Mouse (Mus musculus): ENCODE measurements around the gene Sap30bp. TPM values are rescaled to one million over a fixed set of nuclear protein-coding genes. Genes with fewer than 3 reads are reported as not detected.
A peak's percentile ranks its signal among the peaks of the same experiment; 100 is the strongest.

Sap30bp gene
- total RNA-seq, 1 experiment from 2014 or later: 170 TPM

- ATAC-seq (replicated peaks; ENCODE audit: low read depth, poor library complexity, severe bottlenecking): peak; percentile 84
Measured at GRCm38 (mm10) chr11:116012262-116012947, 79.3 kb downstream of the Sap30bp start, which contains the start of gene Galk1. Galk1 (minus strand) TSS chr11:116012719.

GRCm38 (mm10) chr11:116014821-116015220 lies 81.7 kb downstream of the Sap30bp start:
- ATAC-seq (replicated peaks; ENCODE audit: low read depth, poor library complexity, severe bottlenecking): no peak

Other genes with a start within 250 kb of the Sap30bp start
- 34.7 and 53.5 TPM in 2 replicates for gene Grb2, start 224.7 kb upstream of the Sap30bp start, total RNA-seq (2017)
- gene Tmem94, start 167.8 kb upstream of the Sap30bp start, total RNA-seq (2017): 18.3 and 23.2 TPM in 2 replicates
- 2.8 and 5.8 TPM in 2 replicates for gene Caskin2, start 119.6 kb upstream of the Sap30bp start, total RNA-seq (2017)
- 12.2 and 22.2 TPM in 2 replicates for gene Tsen54, start 118.6 kb upstream of the Sap30bp start, total RNA-seq (2017)
- gene Llgl2, start 109.2 kb upstream of the Sap30bp start, total RNA-seq (2017): 3.8 and 6.2 TPM in 2 replicates
- 3.3 and 3.7 TPM in 2 replicates for gene Myo15b, start 74.9 kb upstream of the Sap30bp start, total RNA-seq (2017)
- gene Smim5, start 33.3 kb upstream of the Sap30bp start, total RNA-seq (2017): 31.2 and 35.4 TPM in 2 replicates
- gene Smim6, start 21.3 kb upstream of the Sap30bp start, total RNA-seq (2017): 0.34 and 2.0 TPM in 2 replicates
- 23.6 and 25.3 TPM in 2 replicates for gene Recql5, start 195 bp downstream of the Sap30bp start, total RNA-seq (2017)
- gene Itgb4, start 41.4 kb downstream of the Sap30bp start, total RNA-seq (2017): 0.29 and 5.1 TPM in 2 replicates
- gene Galk1, start 79.4 kb downstream of the Sap30bp start, total RNA-seq (2017): 34.6 and 43.6 TPM in 2 replicates
- 867 and 869 TPM in 2 replicates for gene H3f3b, start 94.7 kb downstream of the Sap30bp start, total RNA-seq (2017)
- gene Unk, start 97.0 kb downstream of the Sap30bp start, total RNA-seq (2017): 15.8 and 28.5 TPM in 2 replicates
- 29.7 and 29.9 TPM in 2 replicates for gene Unc13d, start 144.7 kb downstream of the Sap30bp start, total RNA-seq (2017)
- 26.2 and 32.7 TPM in 2 replicates for gene Wbp2, start 153.7 kb downstream of the Sap30bp start, total RNA-seq (2017)
- gene Trim47, start 193.9 kb downstream of the Sap30bp start, total RNA-seq (2017): 5.8 and 11.3 TPM in 2 replicates
- 9.9 and 12.5 TPM in 2 replicates for gene Trim65, start 197.8 kb downstream of the Sap30bp start, total RNA-seq (2017)
- gene Mrpl38, start 205.6 kb downstream of the Sap30bp start, total RNA-seq (2017): 38.7 and 40.5 TPM in 2 replicates
- 20.2 and 21.7 TPM in 2 replicates for gene Fbf1, start 234.9 kb downstream of the Sap30bp start, total RNA-seq (2017)

Measured in common myeloid progenitor, adult 5-6 weeks (primary cell).